Mouse (Mus musculus) midbrain, embryonic 11.5 days (tissue): Measurements from ENCODE around the gene Pik3r1. TPM values are rescaled to one million over a fixed set of nuclear protein-coding genes. Genes with fewer than 3 reads are reported as not detected.

Experiments used
- ATAC-seq: fragments of 200-750 bp; cut with Nextera tagmentation; 2 replicates; pipeline ENCODE4 v1.8.0; 2017; ENCODE audit warnings: moderate TSS enrichment, moderate library complexity; ENCODE audit not compliant: low FRiP score
- DNase-seq: peaks from one replicate; pipeline ENCODE4 v3.0.0; 2015; ENCODE audit warnings: low spot score; ENCODE audit errors: missing footprints
- H3K27ac ChIP-seq: fragments of 300-500 bp; sonication (generic); 2 replicates; pipeline ENCODE4 v1.5.1; 2014; ENCODE audit warnings: low read depth, low read length
- H3K27me3 ChIP-seq: fragments of 300-500 bp; sonication (generic); 2 replicates; pipeline ENCODE4 v1.6.1; 2014; ENCODE audit warnings: mild to moderate bottlenecking, low read length, moderate library complexity, mixed read lengths; ENCODE audit not compliant: control insufficient read depth, insufficient read depth
- H3K36me3 ChIP-seq: fragments of 300-500 bp; sonication (generic); 2 replicates; pipeline ENCODE4 v1.6.1; 2014; ENCODE audit warnings: mild to moderate bottlenecking, low read length, moderate library complexity, mixed read lengths; ENCODE audit not compliant: control insufficient read depth, insufficient read depth
- H3K4me1 ChIP-seq: fragments of 300-500 bp; sonication (generic); 2 replicates; pipeline ENCODE4 v1.6.1; 2014; ENCODE audit warnings: low read length; ENCODE audit not compliant: control insufficient read depth, insufficient read depth
- H3K4me2 ChIP-seq: fragments of 300-500 bp; sonication (generic); 2 replicates; pipeline ENCODE4 v1.6.1; 2014; ENCODE audit warnings: mild to moderate bottlenecking, moderate library complexity
- H3K4me3 ChIP-seq: fragments of 300-500 bp; sonication (generic); 2 replicates; pipeline ENCODE4 v1.5.1; 2014; ENCODE audit warnings: low read depth, low read length
- H3K9ac ChIP-seq: fragments of 300-500 bp; sonication (generic); 2 replicates; pipeline ENCODE4 v1.6.1; 2014; ENCODE audit warnings: low read length
- H3K9me3 ChIP-seq: fragments of 300-500 bp; sonication (generic); 2 replicates; pipeline ENCODE4 v1.6.1; 2016; ENCODE audit warnings: low read length; ENCODE audit not compliant: control insufficient read depth
- WGBS: fragments of 180-500 bp; shearing (Covaris S2); extraction: QIAGEN DNeasy Blood & Tissue Kit; methylation state at CpG from one replicate; pipeline ENCODE4 v1.1.7; 2014; 5-methylcytosine and 5-hydroxymethylcytosine counted together
- polyA plus RNA-seq: library from polyadenylated mRNA; unstranded; fragments of >200 nt; fragmentation: Nextera tagmentation; extraction: Ambion mirVana; gene quantifications from 2 replicates; pipeline ENCODE4 v1.2.1, GENCODE M21; 2014

Pik3r1 gene
- polyA plus RNA-seq, 1 experiment from 2014 or later = 13.9 TPM

DNA sequence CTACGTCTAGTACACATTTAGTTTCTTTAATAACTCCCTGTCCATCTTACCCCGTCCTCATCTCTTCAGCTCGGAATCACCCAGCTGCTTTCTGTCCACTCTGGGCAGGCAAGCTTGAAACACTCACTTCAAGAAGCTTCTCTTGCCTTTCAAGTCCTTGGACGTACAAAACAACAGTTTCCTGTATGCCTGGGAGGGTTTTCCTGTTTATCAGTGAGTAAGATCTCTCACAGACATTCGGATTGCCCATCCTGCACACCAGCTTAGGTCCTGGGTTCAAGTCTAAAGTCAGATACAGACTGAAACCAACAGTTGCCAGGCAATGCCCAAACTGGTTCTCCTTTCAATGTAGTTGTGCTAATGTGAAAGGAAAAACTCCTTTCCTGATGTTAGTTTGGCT, 23.1 kb downstream of the Pik3r1 start:
- no peak for ATAC-seq
- Histone ChIP-seq H3K36me3 (no peaks in the 10 kb centered on the region), H3K27me3 (no peaks in the 10 kb centered on the region), H3K27ac (no peak overlapping the region), H3K4me1 (no peaks in the 10 kb centered on the region), H3K4me2 (no peak overlapping the region), H3K4me3 (no peak overlapping the region), H3K9ac (no peak overlapping the region), H3K9me3 (no peaks in the 10 kb centered on the region)
- DNase-seq = no peak
- 84% methylated on average over 5 of the region's 5 CpGs for WGBS

DNA sequence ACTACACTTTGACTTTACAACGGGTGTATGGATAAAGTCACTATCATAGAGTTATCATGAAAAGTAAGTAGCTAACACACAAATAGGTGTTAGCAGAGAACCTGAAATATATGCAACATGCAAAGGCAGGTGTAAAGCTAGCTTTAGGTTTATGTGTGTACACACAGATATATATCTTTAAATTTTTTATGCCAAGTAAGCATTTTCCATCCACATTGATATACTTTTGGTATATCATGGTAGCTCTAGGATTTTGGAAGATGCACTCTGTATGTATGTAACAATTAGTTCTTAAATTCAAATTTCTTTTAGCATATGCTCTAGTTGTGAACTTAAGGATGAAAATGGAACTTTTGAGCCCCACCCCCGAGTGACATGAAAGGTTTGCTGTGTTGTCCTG, 24.0 kb downstream of the Pik3r1 start:
- H3K4me1 ChIP-seq = no peaks in the 10 kb centered on the region
- no peaks in the 10 kb centered on the region for H3K9me3 ChIP-seq
- ATAC-seq (no peak), DNase-seq (no peak)
- no peak overlapping the region for H3K9ac ChIP-seq
- no peaks in the 10 kb centered on the region for H3K36me3 ChIP-seq
- no peak overlapping the region for H3K4me3 ChIP-seq
- no peak overlapping the region for H3K27ac ChIP-seq
- H3K4me2 ChIP-seq = no peak overlapping the region
- no peaks in the 10 kb centered on the region for H3K27me3 ChIP-seq
- 75% methylated on average over 2 of the region's 2 CpGs for WGBS

DNA sequence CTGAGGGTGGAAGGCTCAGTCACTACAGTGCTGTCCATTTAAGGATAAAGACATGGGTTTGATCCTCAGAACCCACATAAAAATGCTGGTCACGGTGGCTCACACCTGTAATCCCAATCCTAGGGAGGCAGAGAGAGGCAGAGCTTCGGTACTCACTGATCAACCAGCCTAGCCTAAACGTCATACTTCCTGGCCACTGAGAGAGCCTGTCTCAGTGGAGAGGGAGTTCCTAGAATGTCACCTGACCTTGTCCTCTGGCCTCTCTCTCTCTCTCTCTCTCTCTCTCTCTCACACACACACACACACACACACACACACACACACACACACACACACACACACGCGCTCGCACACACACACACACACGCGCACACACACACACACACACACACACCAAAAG, 24.8 kb downstream of the Pik3r1 start:
- WGBS = 68% methylated on average over 8 of the region's 8 CpGs
- Histone ChIP-seq H3K9ac (no peak overlapping the region), H3K4me3 (no peak overlapping the region), H3K4me1 (0 out of 2 replicates have a peak, but pooled peaks cover 3% of the 10 kb centered on the region), H3K27me3 (no peaks in the 10 kb centered on the region), H3K4me2 (no peak overlapping the region), H3K36me3 (no peaks in the 10 kb centered on the region), H3K27ac (no peak overlapping the region), H3K9me3 (no peaks in the 10 kb centered on the region)
- ATAC-seq (no peak), DNase-seq (no peak)

DNA sequence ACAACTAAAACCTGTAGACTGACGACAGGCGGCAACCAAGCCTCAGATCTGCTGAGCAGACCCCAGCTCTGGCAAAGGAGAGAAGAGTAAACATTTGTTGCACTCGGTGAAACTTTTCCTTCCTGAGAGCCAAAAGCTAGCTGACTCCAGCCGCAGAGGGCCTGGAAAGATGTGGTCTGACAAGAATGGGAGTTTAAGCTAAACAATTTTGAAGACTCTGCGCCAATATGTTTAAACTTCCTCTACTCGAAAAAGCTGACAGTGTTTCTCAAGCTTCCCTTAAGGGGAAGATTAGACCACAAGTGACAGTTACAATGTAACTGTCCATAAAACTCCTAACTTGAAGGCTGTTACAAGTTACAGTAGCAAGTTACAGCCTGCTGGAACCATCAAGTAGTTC, 25.4 kb downstream of the Pik3r1 start:
- Histone ChIP-seq H3K4me3 (no peak overlapping the region), H3K4me2 (no peak overlapping the region), H3K9ac (no peak overlapping the region), H3K27me3 (no peaks in the 10 kb centered on the region), H3K36me3 (no peaks in the 10 kb centered on the region), H3K27ac (no peak overlapping the region), H3K4me1 (0 out of 2 replicates have a peak, but pooled peaks cover 3% of the 10 kb centered on the region), H3K9me3 (no peaks in the 10 kb centered on the region)
- no peak for DNase-seq
- ATAC-seq = no peak
- WGBS = 84% methylated on average over 6 of the region's 6 CpGs

DNA sequence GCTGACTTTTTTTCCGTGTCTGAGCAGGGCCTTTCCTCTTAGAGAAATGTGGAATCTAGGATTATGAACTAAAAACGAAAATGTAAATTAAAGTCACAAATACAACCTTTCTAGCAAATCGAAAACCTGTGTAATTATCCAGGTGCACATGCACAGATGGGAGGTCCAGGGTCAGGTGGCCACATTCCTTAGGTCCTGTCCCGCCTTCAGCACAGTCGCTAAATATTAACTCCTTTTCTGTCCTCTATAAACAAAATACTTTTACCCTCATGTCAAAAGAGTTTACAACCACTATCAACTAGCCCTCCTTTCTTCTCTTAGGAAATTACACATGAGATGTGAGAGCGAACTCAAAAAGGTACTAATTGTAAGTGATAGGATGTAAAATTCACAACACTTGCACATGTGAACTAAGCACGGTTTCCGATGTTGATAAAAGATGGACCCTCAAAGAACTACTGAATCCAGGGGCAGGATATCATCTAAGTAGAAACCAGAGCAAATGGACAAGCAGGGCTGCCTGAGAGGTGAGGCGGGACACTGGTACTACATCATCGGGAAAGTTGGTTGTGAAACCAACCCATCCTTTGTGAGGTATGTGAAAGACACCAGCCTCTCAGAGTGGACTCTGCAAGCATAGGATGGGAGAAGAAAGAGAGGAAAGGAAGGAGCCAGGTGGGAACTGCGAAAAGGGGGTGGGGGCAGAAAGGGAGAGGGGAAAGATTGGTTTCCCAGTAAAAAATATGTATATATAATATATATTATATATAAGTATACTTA, 26.3 kb downstream of the Pik3r1 start:
- Histone ChIP-seq H3K4me2 (no peak overlapping the region), H3K4me1 (0 out of 2 replicates have a peak, but pooled peaks cover 3% of the 10 kb centered on the region), H3K4me3 (no peak overlapping the region), H3K9ac (no peak overlapping the region), H3K9me3 (no peaks in the 10 kb centered on the region), H3K27me3 (no peaks in the 10 kb centered on the region), H3K36me3 (no peaks in the 10 kb centered on the region), H3K27ac (no peak overlapping the region)
- 92% methylated on average over 11 of the region's 11 CpGs for WGBS
- no peak for ATAC-seq
- no peak for DNase-seq

DNA sequence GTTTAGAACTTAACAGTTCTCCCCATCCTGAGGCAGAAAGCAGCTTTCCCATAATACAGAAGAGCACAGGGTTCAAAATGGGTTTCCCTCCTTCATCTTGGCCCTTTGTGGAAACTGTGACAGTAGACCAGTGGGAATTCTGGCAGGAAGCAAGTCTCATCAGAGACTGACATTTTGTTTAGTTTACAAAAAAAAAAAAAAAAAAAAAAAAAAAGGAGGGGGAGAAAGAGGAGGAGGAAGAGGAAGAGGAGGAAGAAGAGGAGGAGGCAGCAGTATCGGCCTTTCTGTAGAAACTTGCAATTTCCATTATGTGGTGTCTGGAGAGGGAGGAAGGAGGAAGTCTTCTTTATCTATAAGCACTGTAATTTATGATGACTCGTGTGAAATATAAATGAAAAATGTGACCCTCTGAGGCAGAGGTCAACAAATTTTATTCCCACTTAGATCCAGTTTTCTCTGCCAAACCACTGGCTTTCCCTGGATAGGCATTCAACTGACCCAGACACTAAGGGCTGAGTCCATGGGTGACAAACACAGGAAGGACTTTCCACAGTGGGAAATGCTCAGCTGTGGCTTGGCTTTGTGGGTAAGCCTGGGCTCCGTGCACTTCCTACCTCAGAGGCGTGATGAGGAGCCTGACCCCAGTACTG, 28.2 kb downstream of the Pik3r1 start:
- Histone ChIP-seq H3K4me3 (no peak overlapping the region), H3K27me3 (no peaks in the 10 kb centered on the region), H3K4me2 (no peak overlapping the region), H3K36me3 (no peaks in the 10 kb centered on the region), H3K4me1 (0 out of 2 replicates have a peak, but pooled peaks cover 3% of the 10 kb centered on the region), H3K9me3 (no peaks in the 10 kb centered on the region), H3K9ac (no peak overlapping the region), H3K27ac (no peak overlapping the region)
- no peak for ATAC-seq
- 92% methylated on average over 4 of the region's 4 CpGs for WGBS
- DNase-seq = no peak

DNA sequence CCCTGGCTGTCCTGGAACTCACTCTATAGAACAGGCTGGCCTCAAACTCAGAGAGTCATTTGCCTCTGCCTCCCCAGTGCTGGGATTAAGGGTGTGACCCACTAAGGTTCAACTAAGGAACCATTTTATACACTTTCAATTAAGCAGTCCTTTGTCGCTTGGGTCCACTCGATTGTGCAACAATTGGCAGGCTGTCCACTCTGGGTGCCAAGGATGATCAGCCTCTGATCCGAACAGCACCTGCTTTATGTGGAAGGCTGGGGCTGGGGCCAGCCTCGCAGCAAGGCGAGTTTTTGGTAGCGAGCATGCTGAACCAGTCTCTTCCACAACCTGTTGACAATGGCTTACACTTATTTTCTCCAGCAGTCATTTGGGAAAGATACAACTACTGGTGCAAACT, 29.2 kb downstream of the Pik3r1 start:
- Histone ChIP-seq H3K9me3 (no peaks in the 10 kb centered on the region), H3K4me1 (0 out of 2 replicates have a peak, but pooled peaks cover 3% of the 10 kb centered on the region), H3K36me3 (no peaks in the 10 kb centered on the region), H3K9ac (no peak overlapping the region), H3K27ac (no peak overlapping the region), H3K4me3 (no peak overlapping the region), H3K27me3 (no peaks in the 10 kb centered on the region), H3K4me2 (no peak overlapping the region)
- 53% methylated on average over 6 of the region's 6 CpGs for WGBS
- DNase-seq = no peak
- ATAC-seq = no peak

DNA sequence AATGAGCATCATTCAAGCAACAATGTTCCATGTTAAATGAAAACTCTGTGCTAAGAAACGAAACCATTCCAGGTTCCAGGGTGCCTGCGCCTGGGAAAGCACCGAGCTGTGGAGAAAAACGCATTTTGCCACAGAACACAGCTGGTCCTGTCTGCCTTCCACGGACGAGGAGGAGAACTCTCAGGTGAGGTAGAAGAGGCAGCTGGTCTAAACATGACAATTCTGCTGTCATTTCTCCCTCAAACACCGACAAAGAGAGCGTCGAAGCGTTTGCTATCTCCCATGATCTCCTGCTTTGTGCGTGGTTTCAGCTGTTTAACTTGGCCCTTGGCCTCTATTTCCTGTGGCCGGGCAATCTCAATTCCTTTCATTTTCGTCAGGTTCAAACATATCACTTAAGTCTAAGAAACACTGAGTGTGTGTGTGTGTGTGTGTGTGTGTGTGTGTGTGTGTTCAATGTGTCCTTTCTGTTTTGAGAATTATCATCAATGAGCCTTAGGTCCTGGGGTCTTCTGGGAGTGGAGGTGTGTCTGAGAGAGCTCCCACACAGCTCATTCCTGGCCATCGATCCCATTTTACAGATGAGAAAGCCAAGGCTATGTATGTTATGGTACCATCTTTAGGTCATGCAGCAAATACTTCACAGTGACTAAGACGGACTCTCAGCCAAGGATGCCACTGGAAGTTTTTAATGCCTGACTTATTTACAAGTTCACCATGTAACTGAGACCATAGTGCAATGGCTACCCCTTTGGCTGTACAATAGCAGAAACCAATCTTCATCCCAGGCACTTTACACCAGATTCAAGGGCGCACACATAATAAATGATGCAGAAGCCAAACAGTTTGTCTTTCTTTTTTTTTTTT, 31.3 kb downstream of the Pik3r1 start:
- 78% methylated on average over 16 of the region's 16 CpGs for WGBS
- Histone ChIP-seq H3K36me3 (no peaks in the 10 kb centered on the region), H3K9ac (no peak overlapping the region), H3K4me1 (0 out of 2 replicates have a peak, but pooled peaks cover 3% of the 10 kb centered on the region), H3K27me3 (no peaks in the 10 kb centered on the region; the same call in 1 of the 2 replicates), H3K4me3 (no peak overlapping the region), H3K9me3 (no peaks in the 10 kb centered on the region), H3K4me2 (no peak overlapping the region), H3K27ac (no peak overlapping the region)
- DNase-seq (peak; percentile 81), ATAC-seq (no peak)
